Mouse (Mus musculus) gastrocnemius, postnatal 14 days (tissue): ENCODE results near the gene Cdk1. TPM values are rescaled to one million over a fixed set of nuclear protein-coding genes. Genes with fewer than 3 reads are reported as not detected.

ENCODE experiments used
- DNase-seq: peaks from one replicate; pipeline ENCODE4 v3.0.0; 2021; ENCODE audit warnings: mixed read lengths
- intact Hi-C: fragments of 180-260 bp; cut with DNase I; formaldehyde crosslinking; loops from one replicate; pipeline ENCODE4 v1.15.1; 2025; ENCODE audit warnings: low total_unique reads
- total RNA-seq, 2 experiments: library from RNA; stranded (reverse); gene quantifications; 2 replicates each; pipeline ENCODE4 v1.2.3; 2021

The Cdk1 gene
- total RNA-seq, 2 experiments from 2014 or later: 11.0 to 12.6 TPM

GRCm38 (mm10) chr10:69351842-69352211, 911 bp downstream of the Cdk1 start:
- DNase-seq: no peak
- intact Hi-C loops: no loop called here

- intact Hi-C loops: no loop called here
- DNase-seq: peak; percentile 36
These were observed 1.5 kb downstream of the Cdk1 start for GRCm38 (mm10) chr10:69351071-69351841.

- no peak for DNase-seq
- intact Hi-C loops: no loop called here
These were observed 4.5 kb downstream of the Cdk1 start for GRCm38 (mm10) chr10:69348206-69348605.

- no peak for DNase-seq
- intact Hi-C loops: no loop called here
These were observed 10.4 kb downstream of the Cdk1 start for GRCm38 (mm10) chr10:69342328-69342727.

DNA sequence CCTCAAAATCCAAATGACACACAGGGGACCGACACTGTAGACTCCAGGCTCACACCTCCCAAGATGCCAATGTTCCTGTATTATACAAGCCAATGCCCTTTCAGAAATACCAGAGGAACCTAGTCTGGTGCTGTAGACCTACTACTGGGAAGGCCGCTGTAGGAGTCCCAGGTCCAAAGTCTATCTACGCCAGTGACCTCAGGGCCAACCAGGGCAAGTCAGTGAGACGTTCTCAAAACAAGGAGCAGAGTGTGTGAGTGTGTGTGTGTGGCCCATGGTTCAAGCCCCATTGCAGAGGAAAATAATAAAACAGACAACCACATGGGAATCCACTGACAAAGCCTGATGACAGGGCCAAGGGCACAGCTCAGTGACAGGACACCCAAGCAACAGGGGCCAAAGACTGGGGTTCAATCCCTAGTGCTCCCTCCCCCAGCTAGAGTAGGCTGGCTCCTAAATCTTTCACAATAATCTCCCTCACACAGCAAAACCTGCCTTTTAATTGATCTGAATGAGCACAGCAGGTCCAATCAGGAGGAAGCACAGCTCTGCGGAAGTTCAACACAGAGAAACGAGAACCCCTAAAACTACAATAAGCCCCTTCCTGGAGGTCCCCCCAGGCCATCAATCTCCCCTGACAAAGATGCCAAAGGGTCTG, 11.0 kb downstream of the Cdk1 start:
- intact Hi-C loops: no loop called here
- DNase-seq: no peak

DNA sequence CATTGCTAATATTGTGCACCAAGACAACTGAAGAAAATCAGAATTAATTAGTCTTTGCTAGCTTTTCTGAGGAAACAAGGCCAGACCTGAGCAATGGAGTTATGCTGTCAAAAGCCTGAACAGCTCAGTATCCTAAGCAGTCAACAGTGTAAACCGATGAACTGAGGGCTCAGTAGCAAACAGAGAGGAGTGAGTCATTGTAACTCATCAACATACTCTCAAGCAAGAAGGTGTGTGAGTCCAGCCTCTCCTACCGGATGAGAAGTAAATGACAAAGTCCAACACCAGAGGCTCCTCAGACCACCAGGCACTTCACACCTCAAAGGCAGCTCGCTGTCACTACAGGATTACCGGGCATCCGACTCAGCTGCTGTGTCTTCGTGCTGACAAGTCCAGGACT, 12.7 kb downstream of the Cdk1 start:
- intact Hi-C loops: no loop called here
- DNase-seq: no peak

DNA sequence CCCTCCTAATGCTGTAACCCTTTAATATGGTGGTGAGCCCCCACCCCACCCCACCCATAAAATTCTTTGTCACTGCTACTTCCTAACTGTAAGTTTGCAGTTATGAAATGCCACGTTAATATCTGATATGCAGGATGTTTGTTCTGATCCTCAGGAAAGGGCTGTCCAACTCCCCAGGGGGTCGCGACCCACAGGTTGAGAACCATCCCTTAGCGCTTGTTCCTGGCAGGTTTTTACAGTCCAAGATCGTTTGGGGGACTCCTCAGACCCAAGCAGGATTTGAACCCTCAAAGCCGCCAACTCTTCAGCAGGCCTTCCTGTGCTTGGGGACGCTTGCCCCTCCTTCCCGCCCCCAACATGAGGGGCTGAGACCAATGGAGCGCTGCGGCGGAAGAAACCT, 16.5 kb downstream of the Cdk1 start:
- intact Hi-C loops: no loop called here
- no peak for DNase-seq

GRCm38 (mm10) chr10:69335611-69336010, 17.1 kb downstream of the Cdk1 start:
- intact Hi-C loops: no loop called here
- DNase-seq: no peak

DNA sequence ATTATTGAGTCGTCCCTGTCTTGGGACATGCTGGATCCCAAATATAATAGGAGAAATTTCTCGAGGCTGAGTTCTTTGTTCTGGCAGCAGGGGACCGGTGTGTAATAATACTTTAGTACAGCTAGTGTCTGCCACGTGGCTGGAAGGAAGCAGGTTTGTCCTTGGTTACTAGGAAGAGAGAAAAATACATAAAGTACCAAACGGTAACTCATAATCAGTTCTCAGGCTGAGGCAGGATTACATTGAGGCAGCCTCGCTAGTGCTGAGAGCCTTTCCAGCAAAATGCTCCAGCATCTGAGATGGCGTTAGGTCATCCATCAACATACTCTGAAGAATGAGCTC, 17.6 kb downstream of the Cdk1 start:
- intact Hi-C loops: no loop called here
- DNase-seq: peak; percentile 19

- no peak for DNase-seq
- intact Hi-C loops: no loop called here
These were observed 18.2 kb downstream of the Cdk1 start for GRCm38 (mm10) chr10:69334271-69335194.

DNA sequence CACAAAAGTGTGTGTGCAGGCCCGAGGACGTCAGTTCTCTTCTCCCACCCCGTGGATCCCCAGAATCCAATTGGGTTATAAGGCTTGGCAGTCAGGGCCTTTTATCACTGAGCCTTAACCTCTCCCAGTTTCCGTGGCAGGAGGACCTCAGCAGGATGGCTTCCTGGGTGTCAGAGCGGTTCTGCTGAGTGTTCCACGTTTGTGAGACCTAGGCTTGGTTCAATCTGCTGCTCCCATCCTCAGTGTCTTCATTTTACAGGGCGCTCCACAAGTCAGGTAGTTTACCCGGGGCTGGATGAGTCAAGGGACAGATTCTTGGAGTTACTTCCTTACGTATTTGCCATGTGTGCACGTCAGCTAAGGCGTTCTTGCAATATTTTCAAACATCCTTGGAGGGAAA, 19.5 kb downstream of the Cdk1 start:
- intact Hi-C loops: no loop called here
- no peak for DNase-seq

DNA sequence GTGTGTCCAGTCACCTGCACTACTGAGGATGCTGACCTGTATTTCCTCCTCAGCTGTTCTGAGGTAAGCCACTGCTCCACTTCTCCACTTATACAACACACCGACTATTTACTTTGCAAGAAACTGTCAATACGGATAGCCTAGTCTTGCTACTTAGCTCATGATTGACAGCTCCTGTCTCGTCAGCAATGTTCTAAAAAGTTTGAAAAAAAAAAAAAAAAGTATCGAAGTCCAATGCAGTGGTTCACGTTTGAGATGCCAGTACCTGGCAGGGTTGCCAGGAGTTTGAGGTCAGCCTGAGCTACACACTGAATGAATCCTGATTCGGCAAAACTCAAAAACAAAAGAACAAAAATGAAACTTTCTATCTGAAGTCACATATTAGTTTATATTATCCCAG, 21.5 kb downstream of the Cdk1 start:
- intact Hi-C loops: no loop called here
- no peak for DNase-seq

DNA sequence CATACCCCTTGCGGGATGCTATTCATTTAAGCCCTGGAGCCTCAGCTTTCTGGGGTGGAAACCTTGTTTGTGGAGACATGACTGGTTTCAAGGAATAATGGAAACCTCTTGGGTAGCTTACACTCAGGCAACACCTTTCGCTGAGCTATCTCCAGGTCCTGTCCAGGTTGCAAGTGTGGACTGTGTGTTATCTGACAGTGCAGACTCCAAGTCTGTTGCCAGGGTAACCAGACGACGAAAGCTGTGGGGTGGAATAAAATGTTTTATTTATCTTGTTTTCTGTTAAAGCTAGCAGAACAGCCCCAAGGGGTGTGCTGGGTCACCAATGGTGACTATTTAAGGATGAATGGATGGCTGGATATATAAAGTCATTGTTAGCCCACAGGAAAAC, 24.1 kb downstream of the Cdk1 start:
- DNase-seq: no peak
- intact Hi-C loops: loop anchor here (10.0 kb wide), 1 partner anchor 424 kb away; no protein-coding TSS in a partner anchor

DNA sequence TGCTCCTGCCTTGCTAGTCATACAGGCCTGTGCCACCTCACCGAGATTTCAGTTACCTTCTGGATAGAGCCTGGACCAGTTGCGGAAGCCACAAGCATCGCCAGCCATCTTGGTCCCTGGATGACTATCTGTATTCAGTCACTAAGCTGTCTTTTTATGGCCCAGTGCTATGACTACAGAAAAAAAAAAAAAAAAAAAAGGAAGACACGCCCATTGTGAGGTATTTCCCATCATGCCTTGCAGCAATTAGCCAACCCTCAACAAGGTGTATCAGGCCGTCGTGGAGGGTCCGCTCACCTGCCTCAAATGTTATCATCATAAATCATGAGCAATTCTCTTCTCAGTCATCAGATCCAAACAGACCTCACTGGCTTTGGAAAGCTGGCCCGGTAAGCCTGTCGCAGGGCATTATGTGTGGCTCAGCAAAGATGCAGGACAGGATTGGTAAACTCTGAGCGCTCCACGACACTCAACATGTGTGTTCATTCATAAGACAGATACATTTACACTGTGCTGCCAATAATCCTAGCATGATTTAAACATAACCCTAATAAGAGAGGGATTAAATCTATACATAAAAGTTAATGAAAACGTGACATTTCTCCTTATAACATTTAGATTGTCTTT, 24.6 kb downstream of the Cdk1 start:
- intact Hi-C loops: loop anchor here (10.0 kb wide), 1 partner anchor 423 kb away; no protein-coding TSS in a partner anchor

DNA sequence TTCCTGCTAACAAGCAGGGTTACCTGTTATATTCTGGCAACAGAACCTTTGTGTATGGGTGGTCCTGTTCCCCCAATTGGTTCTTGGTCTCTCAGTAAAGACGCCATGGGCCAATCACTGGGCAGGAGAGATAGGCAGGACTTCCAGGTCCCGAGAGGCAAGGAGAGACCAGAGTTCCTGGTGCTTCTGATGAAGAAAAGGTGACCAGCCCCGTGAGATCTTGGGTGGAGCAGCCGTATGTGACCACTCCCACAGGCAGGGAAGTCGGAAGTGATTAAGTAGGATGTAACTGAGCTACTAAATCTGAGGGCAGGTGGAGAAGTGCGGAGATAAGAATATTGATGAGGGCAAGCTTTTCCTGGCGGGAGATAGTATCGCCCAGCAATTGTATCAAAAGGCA, 25.4 kb downstream of the Cdk1 start:
- intact Hi-C loops: loop anchor here (10.0 kb wide), 1 partner anchor 423 kb away; no protein-coding TSS in a partner anchor
- no peak for DNase-seq

More for the DNA sequence above, 24.6 kb downstream of the Cdk1 start:
- no peak for DNase-seq

DNA sequence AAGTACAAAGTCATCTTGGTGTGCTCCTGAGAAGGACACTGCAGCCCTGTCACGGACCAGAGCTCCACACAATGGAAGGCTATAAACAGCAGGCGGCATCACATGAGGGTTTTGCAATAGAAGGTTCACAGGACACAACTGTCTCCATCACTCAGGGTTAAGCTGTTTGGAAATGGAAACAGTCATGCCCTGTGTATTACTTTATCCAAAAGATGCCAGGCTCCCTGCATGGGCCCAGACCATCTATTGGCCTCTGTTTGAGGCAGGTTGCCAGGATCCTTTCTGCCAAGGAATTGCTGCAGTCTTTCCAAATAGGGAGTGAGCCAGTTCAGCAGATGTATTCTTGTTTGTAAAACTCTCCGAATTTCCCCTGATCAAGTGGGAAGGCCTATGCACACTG, 26.3 kb downstream of the Cdk1 start:
- intact Hi-C loops: loop anchor here (10.0 kb wide), 1 partner anchor 422 kb away; no protein-coding TSS in a partner anchor

GRCm38 (mm10) chr10:69324816-69325215, 27.9 kb downstream of the Cdk1 start:
- no peak for DNase-seq
- intact Hi-C loops: loop anchor here (10.0 kb wide), 1 partner anchor 420 kb away; no protein-coding TSS in a partner anchor

More for the DNA sequence above, 26.3 kb downstream of the Cdk1 start:
- peak; percentile 65 for DNase-seq

DNA sequence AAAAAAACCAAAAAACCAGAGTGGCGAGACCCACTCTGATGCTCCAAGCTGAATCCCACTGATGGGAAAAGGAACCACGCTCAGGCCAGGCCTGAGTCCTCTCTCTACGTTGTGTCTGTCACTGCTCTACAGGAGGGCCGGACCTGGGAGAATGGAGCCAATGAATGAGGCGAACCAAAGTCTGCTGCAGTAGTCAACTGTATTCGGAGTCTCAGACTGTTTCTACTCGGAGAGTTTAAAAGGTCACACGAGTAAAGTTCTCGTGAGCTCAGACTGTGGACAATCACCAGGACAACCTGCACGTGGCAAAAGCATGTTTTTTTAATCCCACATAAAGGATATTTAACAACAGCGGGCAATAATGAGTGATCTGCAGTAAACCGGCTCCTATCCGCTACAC, 28.8 kb downstream of the Cdk1 start:
- intact Hi-C loops: loop anchor here (10.0 kb wide), 1 partner anchor 419 kb away; no protein-coding TSS in a partner anchor
- no peak for DNase-seq

DNA sequence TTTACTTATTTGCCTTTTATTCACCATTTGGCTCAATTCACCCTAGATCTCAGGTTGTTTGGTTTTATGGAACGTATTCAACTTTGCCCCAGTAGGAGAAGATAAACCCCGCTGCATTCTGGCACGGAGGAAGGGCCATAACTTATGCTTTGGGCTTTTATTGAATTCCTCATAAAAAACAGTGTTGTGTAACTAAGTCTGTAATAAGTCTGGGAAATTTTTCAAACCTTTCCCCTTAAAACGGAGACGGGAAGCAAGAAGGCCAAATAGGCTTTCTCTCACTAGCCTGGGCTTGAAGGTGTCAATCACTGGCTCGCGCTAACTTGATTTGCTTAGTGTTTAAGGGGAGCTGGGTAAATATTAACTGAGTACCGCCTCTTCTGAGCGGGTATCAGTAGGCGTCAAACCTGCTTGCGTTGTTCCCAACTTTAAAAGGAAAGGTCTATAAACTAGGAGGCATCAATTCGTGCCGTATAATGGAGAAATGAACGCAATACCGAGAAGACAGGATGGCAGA, 31.2 kb downstream of the Cdk1 start:
- DNase-seq: no peak
- intact Hi-C loops: loop anchor here (10.0 kb wide), 1 partner anchor 417 kb away; no protein-coding TSS in a partner anchor
